Mouse (Mus musculus): ENCODE measurements around the gene Mtor. TPM values are rescaled to one million over a fixed set of nuclear protein-coding genes. Genes with fewer than 3 reads are reported as not detected.
A peak's percentile ranks its signal among the peaks of the same experiment; 100 is the strongest.

Mtor gene
- total RNA-seq, 1 experiment from 2014 or later = 65.5 TPM

DNA sequence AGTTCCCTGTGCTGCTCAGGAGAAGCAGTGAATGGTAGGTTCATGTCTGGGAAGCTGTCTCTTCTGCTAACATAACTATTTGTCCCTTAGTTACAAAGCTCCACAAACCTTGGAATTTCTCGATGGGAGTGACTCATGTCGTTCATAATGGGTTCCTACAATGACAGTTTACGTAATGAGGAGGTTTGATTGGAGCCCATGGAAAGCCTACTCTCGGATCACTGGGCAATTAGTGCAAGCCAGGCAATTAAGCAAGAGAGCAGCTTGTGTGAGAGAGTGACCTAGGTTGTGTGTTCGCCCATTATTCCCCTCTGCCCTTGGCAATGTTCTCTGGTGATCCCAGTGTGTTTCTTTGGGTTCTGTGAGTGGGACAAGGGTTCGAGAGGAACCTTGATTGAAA lies 147.5 kb downstream of the Mtor start:
- no peak for DNase-seq

DNA sequence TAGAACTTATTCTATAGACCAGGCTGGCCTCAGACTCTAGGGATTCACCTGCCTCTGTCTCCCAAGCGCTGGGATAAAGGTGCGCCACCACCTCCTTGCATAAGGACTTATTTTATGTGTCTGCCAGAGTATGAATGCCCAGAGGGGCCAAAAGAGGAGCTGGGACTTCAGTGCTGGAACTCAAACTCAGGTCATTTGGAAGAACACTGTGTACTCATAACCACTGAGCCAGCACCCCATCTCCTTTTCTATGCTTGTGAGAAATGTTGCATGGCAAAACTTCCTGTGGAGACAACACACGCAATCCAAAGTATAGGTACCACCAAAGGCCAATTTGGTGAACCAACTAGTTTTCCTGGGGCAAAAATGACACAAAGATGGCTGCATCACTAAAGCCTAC lies 148.3 kb downstream of the Mtor start:
- no peak for DNase-seq

DNA sequence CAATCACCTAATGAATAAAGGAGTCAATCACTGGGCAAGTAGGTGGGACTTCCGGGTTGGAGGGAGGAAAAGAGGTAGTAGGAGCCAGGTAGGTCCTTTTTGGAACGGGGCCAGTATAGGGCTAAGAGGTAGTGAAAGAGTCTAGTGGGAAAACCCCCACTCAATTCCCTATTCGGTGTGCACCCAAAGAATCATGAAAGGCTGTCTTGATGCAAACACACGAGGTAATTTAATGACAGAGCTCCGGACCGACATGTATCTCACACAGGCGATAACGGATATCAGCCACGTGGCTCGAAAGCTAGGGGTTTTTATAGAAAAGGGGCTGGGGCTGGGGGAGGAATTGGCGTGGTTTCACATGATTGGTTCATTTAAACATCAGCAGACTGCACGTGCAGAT lies 150.4 kb downstream of the Mtor start:
- no peak for DNase-seq

DNA sequence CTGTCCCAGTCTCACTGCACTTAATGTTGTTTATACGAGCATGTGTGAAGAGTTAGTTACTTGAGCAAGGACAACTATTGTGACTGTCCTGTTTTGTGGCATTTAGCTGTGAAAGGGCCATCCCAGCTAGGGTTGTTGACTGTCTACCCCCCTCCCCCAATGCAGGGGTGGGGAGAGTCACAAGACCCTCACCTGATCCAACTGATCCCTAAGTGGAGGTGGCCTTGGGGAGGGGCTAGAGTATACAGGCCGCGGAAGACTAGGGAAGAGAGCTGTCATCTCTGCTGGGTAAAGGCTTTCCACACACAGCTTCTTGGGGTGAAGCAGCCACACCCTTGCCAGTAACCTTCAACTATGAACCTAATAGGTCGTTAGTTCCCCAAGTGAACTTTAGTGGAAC lies 151.9 kb downstream of the Mtor start:
- no peak for DNase-seq

DNA sequence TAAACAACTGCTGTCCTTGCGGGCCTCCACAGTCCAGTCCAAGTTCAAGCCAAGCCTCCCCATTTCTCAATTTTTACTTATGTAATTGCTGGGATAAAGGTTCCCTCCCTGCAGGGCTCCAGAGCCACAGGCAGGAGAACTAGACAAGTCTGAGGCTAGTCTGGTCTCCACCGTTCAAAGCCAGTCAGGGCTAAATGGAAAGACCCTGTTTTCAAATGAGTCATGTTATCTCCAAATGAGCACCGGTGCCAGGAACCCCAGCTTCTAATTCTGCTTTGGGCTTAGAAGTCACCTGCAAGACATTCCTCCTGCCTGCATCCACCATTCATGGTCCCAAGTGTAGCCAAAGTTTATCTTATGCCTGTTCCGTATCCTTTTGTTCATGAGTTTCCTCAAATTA lies 153.5 kb downstream of the Mtor start:
- no peak for DNase-seq

DNA sequence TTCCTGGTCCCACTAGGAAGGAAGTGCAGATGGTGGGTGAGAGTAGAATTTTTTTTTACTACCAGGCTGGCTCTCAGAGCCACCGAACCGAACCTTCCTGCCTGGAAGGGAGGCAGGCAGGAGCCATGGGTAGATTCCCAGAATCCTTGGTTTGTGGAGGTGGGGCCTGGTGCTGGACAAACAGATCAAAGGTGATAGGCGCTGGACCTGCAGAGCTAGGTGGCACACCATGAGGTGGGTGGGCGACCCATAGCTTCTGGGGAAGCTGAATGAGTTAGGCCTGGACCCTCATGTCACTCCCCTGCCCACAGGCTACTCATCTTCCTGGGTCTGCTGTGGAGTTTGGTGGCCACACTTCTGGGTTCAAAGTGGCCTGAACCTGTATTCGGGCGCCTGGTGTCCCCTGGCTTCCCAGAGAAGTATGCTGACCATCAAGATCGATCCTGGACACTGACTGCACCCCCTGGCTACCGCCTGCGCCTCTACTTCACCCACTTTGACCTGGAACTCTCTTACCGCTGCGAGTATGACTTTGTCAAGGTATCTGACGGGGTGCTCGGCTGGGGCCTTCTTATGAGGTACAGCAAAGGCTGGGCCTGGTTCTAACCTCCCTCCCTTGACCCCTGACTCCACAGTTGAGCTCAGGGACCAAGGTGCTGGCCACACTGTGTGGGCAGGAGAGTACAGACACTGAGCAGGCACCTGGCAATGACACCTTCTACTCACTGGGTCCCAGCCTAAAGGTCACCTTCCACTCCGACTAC lies 154.1 kb downstream of the Mtor start, which contains the start of gene Masp2:
Gene Masp2, plus strand, starts transcription at position 198 of the 764 bp plus-strand sequence.
- no peak for DNase-seq

DNA sequence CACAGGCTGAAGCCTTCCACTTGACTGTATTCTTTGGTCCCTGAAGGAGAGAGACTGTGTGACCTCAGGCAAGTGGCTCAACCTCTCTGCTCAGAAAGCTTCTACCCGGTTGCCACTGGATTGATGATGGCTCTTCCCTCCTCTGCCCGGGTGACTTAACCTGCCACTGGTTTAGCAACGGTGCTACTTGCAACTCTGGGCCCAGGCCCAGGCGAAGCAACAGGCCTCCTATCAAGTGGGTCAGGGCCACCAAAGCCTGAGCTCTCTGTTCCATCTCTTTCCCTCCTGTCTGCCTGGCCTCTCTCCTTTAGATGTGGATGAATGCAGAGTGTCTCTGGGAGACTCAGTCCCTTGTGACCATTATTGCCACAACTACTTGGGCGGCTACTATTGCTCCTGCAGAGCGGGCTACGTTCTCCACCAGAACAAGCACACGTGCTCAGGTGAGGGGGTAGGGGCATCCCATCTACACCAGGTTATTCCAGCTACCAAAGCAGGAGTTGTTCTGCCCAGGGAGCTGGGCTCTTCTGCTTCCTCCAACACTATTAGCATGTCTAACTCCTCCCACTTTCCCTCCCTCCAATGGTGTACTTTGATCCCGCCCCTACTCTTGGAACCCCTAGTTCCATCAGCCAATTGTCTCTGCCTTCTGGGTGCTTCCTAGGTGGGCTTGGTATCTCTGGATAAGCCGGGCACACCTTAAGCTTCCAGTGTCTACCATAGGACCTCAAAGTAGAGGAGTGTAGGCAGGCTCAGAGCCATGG lies 155.1 kb downstream of the Mtor start:
- DNase-seq = peak; percentile 60

DNA sequence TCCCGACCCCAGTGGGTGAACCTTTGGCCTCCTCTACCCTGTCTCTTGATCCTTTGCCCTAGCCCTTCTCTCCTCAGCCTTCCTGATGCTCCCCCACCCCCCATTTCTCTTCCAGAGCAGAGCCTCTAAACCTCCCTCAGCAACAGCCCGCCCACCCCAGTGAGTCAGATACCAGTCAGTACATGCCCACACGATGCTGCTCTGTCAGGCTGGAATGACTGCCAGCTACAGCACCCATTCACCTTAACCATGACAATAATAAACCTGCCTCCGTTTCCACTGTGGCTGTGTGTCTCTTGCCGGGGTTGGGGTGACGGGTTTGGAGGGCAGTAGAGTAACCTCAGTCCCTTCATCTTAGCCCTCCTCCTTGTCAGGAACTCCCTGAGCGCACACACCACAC lies 155.7 kb downstream of the Mtor start:
- peak; percentile 49 for DNase-seq

DNA sequence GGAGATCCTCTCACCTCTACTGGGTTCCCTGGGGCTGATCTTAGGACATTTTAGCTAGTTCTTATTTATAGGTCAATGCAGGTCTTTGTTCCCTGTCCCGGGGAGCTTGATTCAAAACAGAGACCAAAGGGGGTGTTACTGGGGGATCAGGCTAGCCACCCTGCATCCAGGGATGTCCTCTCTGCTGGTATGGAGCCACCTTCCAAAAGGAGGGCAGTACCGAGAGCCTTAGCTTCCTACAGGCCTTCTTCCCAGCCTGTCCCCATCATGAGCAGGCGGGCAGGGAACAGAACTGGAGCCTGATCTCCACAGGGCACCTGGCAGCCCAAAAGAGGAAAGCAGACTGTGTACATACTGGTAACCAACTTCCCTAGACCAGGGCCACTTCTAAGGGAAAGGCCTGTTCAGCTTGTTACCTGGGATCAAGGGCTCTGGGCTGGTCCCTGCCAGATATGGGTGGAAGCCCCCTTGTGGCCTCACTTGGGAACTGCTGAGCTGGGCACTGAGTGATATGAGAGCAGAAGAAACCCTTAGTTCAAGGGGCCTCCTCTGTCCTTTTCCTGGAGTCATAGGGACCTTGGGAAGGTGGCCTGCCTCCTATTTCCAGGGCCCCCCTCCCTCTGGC lies 156.2 kb downstream of the Mtor start:
- DNase-seq = peak; percentile 83

Other genes with a start within 250 kb of the Mtor start
- 0.26 and 0.71 TPM in 2 replicates for gene Disp3, start 160.6 kb upstream of the Mtor start, total RNA-seq (2021)
- gene Ubiad1, start 3.8 kb upstream of the Mtor start, total RNA-seq (2021) = 20.0 and 21.8 TPM in 2 replicates
- gene Angptl7, start 51.8 kb downstream of the Mtor start, total RNA-seq (2021) = 1.4 and 2.3 TPM in 2 replicates
- gene Exosc10, start 109.8 kb downstream of the Mtor start, total RNA-seq (2021) = 49.5 and 56.3 TPM in 2 replicates
- gene Srm, start 142.9 kb downstream of the Mtor start, total RNA-seq (2021) = 69.7 and 92.4 TPM in 2 replicates
- 2.5 and 32.8 TPM in 2 replicates for gene Masp2, start 153.9 kb downstream of the Mtor start, total RNA-seq (2021)
- gene Tardbp, start 178.4 kb downstream of the Mtor start, total RNA-seq (2021) = 290 and 302 TPM in 2 replicates
- not detected in 2 replicates for gene Gm572, start 194.7 kb downstream of the Mtor start, total RNA-seq (2021)